13 mouse cellular contexts compared by ENCODE assay signal in genomic region chr7:69398299-69398698, GRCm38 (mm10).
A peak's percentile ranks its signal among the peaks of the same experiment; 100 is the strongest.
DNase-seq lines count a peak whose midpoint lies in the region; ATAC-seq and TF ChIP-seq lines count a peak whose summit lies in the region.
"Had no signal": no experiment of that assay in that cellular context is flagged by ENCODE, and none has a peak within 500 bp of the region (broad histone marks: within the 10 kb centered on the region; RNA-seq: fewer than 3 reads in every experiment).

No protein-coding gene starts in this region.

- no peaks in the 10 kb centered on the region for H3K9me3 ChIP-seq in midbrain, embryonic 11.5 days (ENCODE audit: control insufficient read depth, low read length)
- no peaks in the 10 kb centered on the region for H3K9me3 ChIP-seq in midbrain, embryonic 13.5 days
- H3K9me3 ChIP-seq: heart, embryonic 15.5 days; intestine, embryonic 15.5 days; limb, embryonic 13.5 days had no signal

- ATAC-seq in midbrain, embryonic 11.5 days (ENCODE audit: low FRiP score), result peak; percentile 55; the same call in 1 of the 2 replicates
- ATAC-seq in midbrain, embryonic 13.5 days, result no peak
- ATAC-seq: intestine, embryonic 15.5 days had no signal

- peak; percentile 86 for DNase-seq in midbrain, embryonic 11.5 days (ENCODE audit: low spot score, missing footprints)
- peak; percentile 21 for DNase-seq in embryo, embryonic 9.5 days (ENCODE audit: extremely low spot score)
- peak; percentile 7 to 69 for DNase-seq in kidney, adult 8-10 months
- no peak for DNase-seq in layer of hippocampus, postnatal 36 days
- DNase-seq in left cerebral cortex, adult 2 months (ENCODE audit: extremely low spot score in 1 of 2, low spot score in 2 of 2), result no peak
- no peak for DNase-seq in spleen, adult 18-20 months
- DNase-seq: cerebellum, adult 8-10 months; gastrocnemius, postnatal 25 days; lung, embryonic 14.5 days had no signal

- no peak overlapping the region for H3K27ac ChIP-seq in midbrain, embryonic 11.5 days (ENCODE audit: low read depth, low read length)
- H3K27ac ChIP-seq in midbrain, embryonic 13.5 days, result no peak overlapping the region
- no peak overlapping the region for H3K27ac ChIP-seq in left cerebral cortex, adult 2 months
- H3K27ac ChIP-seq: heart, embryonic 15.5 days; intestine, embryonic 15.5 days; limb, embryonic 13.5 days had no signal

- no peak overlapping the region for H3K9ac ChIP-seq in midbrain, embryonic 11.5 days (ENCODE audit: low read length)
- no peak overlapping the region for H3K9ac ChIP-seq in midbrain, embryonic 13.5 days (replicated peaks)
- H3K9ac ChIP-seq: heart, embryonic 15.5 days; intestine, embryonic 15.5 days; limb, embryonic 13.5 days; lung, embryonic 14.5 days had no signal

- H3K4me1 ChIP-seq in midbrain, embryonic 11.5 days (ENCODE audit: control insufficient read depth, insufficient read depth, low read length), result no peaks in the 10 kb centered on the region
- H3K4me1 ChIP-seq in midbrain, embryonic 13.5 days (replicated peaks), result no peaks in the 10 kb centered on the region
- H3K4me1 ChIP-seq: heart, embryonic 15.5 days; intestine, embryonic 15.5 days; limb, embryonic 13.5 days had no signal

- no peaks in the 10 kb centered on the region for H3K36me3 ChIP-seq in midbrain, embryonic 11.5 days (ENCODE audit: control insufficient read depth, insufficient read depth, low read length)
- H3K36me3 ChIP-seq in midbrain, embryonic 13.5 days, result no peaks in the 10 kb centered on the region
- H3K36me3 ChIP-seq: heart, embryonic 15.5 days; intestine, embryonic 15.5 days; limb, embryonic 13.5 days had no signal

- H3K4me3 ChIP-seq in midbrain, embryonic 11.5 days (ENCODE audit: low read depth, low read length), result no peak overlapping the region
- no peak overlapping the region for H3K4me3 ChIP-seq in midbrain, embryonic 13.5 days (replicated peaks)
- no peak overlapping the region for H3K4me3 ChIP-seq in left cerebral cortex, adult 2 months
- H3K4me3 ChIP-seq: heart, embryonic 15.5 days; intestine, embryonic 15.5 days; limb, embryonic 13.5 days had no signal

- intact Hi-C loops in left cerebral cortex, adult 2 months (cut with DNase I), result no loop called here

- H3K4me2 ChIP-seq in midbrain, embryonic 11.5 days, result no peak overlapping the region
- no peak overlapping the region for H3K4me2 ChIP-seq in midbrain, embryonic 13.5 days (replicated peaks)
- H3K4me2 ChIP-seq: heart, embryonic 15.5 days; intestine, embryonic 15.5 days; limb, embryonic 13.5 days; lung, embryonic 14.5 days had no signal

- WGBS in midbrain, embryonic 11.5 days, result 23% methylated on average over 4 of the region's 4 CpGs
- 12% methylated on average over 4 of the region's 4 CpGs for WGBS in midbrain, embryonic 13.5 days

- TF ChIP-seq CTCF in left cerebral cortex, adult 2 months (IDR thresholded peaks at IDR 0.05), result no peak

- no peaks in the 10 kb centered on the region for H3K27me3 ChIP-seq in midbrain, embryonic 11.5 days (ENCODE audit: control insufficient read depth, insufficient read depth, low read length)
- H3K27me3 ChIP-seq in midbrain, embryonic 13.5 days, result no peaks in the 10 kb centered on the region
- H3K27me3 ChIP-seq: heart, embryonic 15.5 days; intestine, embryonic 15.5 days; limb, embryonic 13.5 days had no signal

Comparison
In these comparisons a context has a peak if more than half of its experiments do, and no peak if none do; other contexts are left out.
1. DNase-seq: peak in midbrain, embryonic 11.5 days (single experiment), embryo, embryonic 9.5 days (single experiment) and kidney, adult 8-10 months (2 of 2); none in layer of hippocampus, postnatal 36 days (0 of 2), left cerebral cortex, adult 2 months (0 of 2) and spleen, adult 18-20 months (0 of 2).